Mouse (Mus musculus): ENCODE measurements around the gene Cd3g.
"Not testable (repeated sequence)": the region's sequence is repeated elsewhere in the genome, so short reads cannot be mapped to it uniquely, and the experiment has no call there.

The Cd3g gene

DNA sequence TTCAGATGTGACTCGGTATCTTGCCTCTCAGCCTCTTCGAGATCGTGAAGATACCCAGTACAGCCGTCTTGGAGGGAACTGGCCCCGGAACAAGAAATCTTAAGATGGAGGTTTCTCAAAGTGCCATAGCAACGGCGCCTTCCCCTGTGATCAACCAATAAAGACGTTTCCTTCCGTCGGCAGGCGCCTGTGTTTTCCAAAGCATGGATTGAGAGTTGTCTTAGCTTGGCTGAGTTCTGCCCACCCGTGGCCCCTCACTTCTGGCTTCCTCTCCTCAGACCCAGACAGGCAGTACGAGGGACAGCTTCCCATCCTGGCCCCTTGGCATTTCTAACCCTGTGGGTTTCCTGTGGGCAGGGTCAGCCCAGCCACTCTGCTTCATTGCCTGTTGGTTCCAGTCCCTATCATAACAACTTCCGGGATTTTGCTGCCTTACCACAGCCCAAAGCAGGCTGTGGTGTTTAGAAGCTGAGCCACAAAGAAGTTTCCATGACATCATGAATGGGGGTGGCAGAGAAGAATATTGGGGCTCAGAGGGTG lies 6.1 kb upstream of the Cd3g start:
- DNase-seq (ENCODE audit: extremely low spot score): no peak

GRCm38 (mm10) chr9:44985721-44986161 lies 5.5 kb upstream of the Cd3g start:
- DNase-seq (ENCODE audit: extremely low spot score): no peak

- DNase-seq (ENCODE audit: extremely low spot score): no peak
Observed at GRCm38 (mm10) chr9:44983001-44983400, 2.8 kb upstream of the Cd3g start.

- DNase-seq (ENCODE audit: extremely low spot score): no peak
Observed at GRCm38 (mm10) chr9:44982531-44982930, 2.3 kb upstream of the Cd3g start.

GRCm38 (mm10) chr9:44982081-44982480 lies 1.9 kb upstream of the Cd3g start:
- no peak for DNase-seq (ENCODE audit: extremely low spot score)

DNA sequence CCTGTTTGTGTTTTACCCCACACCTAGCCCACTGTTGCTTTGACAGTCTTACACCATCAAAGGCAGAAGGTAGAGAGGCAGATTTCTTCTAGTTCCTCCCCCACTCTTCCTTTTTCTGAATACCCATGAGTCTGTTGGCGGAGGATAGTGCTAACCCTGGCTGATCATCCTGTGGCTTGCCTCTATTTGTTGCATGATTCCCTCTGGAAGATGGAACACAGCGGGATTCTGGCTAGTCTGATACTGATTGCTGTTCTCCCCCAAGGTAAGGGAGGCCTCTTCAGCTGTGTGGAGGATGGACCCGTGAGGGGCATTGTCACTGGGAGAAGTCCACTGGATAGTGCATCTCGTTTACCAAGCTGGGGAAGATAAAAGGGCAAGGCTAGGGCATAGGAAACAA lies 1.4 kb upstream of the Cd3g start, which contains the start of gene Cd3d:
TSS of gene Cd3d (plus strand) at position 111 of the 400 bp plus-strand sequence.
- DNase-seq (ENCODE audit: extremely low spot score): no peak

GRCm38 (mm10) chr9:44981104-44981503 lies 873 bp upstream of the Cd3g start:
- DNase-seq (ENCODE audit: extremely low spot score): no peak

- no peak for DNase-seq (ENCODE audit: extremely low spot score)
Observed at GRCm38 (mm10) chr9:44979806-44980205, 425 bp downstream of the Cd3g start.

DNA sequence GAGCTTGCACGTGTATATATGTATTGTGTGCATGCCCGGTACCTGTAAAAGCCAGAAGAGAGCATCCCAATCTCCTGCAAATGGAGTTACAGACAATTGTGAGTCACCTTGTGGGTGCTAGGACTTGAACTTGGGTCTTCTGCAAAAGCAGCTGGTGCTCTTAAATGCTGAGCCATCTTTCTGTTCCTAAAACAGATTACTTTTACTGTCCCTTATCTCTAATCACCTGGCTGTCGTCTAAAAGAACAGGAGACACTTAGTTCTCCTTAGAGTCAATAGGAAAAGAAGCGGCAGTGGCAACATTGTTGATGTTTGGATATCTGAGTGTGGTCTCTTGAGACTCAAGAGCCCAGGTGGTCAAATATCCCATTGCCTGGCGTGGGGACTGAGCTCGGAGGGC lies 2.4 kb downstream of the Cd3g start:
- DNase-seq (ENCODE audit: extremely low spot score): no peak

- no peak for DNase-seq (ENCODE audit: extremely low spot score)
Observed at GRCm38 (mm10) chr9:44969450-44969849, 10.8 kb downstream of the Cd3g start.

GRCm38 (mm10) chr9:44967763-44968162 lies 12.5 kb downstream of the Cd3g start:
- not testable (repeated sequence) for DNase-seq (ENCODE audit: extremely low spot score)

DNA sequence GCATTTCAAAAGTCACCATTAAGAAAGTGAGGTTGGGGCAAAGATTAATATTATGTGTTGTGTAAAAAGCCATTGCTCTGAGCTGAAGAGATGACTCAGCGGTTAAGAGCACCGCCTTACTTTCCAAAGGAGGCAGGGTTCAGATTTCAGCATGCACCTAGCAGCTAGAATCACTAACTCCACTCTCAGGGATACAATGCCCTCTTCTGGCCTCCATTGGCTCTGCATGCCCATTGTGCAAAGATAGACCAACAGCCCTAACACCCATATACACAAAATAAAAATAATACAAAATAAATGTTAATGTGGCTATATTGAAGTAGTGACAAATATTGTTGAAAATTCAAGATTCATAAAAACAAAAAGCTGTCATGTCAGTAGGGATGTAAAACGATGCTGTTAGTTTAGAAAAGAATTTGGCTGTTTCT lies 13.4 kb downstream of the Cd3g start:
- DNase-seq (ENCODE audit: extremely low spot score): peak; percentile 69

GRCm38 (mm10) chr9:44965833-44966466 lies 14.3 kb downstream of the Cd3g start:
- no peak for DNase-seq (ENCODE audit: extremely low spot score)

DNA sequence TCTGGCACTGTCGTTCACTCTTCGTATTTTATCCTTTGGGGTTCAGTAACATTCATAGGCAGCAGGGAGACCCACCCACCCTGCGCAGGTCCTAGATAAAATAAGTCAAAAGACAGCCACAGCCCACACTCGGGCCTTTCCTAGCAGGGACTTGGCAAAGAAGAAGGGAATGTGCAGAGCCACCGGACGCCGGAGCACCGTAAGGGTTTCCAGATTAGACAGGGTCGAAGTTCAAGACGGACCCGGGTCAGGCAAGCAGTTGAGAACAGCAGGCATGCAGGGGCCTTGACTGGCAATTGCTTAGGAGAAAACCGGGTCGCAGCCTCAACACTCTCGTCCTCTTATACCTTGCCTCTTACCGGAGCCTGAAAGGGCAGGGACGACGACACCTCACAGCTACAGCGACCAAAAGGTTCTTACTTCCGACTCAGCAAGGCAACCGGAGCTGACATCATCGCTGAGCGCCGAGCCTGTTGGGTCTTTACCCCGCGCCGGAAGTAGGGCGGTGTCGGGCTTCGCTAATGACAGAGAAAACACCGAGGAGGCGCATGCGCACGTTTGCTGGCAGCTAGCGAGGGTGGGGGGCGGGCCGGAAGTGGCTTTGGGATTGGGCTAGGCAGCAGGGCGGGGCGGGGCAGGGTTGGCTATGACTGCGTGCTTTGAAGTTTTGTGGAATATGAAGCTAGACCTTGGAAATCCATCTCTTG lies 15.0 kb downstream of the Cd3g start, which contains the start of gene Ube4a:
TSS of gene Ube4a (minus strand) at position 475 of the 707 bp plus-strand sequence.
- peak; percentile 100 for DNase-seq (ENCODE audit: extremely low spot score)

DNA sequence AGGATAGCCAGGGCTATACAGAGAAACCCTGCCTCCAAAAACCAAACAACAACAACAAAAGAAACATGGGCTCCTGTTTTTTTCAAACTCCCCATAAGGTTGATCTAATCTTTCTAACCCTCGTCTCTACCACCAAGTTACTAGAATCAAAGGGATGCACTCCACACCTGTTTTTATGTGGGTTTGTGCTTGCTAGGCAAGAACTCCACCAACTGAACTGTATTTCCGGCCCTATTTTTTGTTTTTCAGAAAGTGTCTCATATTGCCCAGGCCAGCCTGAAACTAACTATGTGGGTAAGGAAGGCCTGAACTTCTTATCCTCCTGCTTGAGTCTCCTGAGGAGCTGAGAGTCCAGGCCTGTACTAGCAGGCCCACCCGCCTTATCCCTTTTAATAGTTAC lies 25.8 kb downstream of the Cd3g start:
- no peak for DNase-seq (ENCODE audit: extremely low spot score)

DNA sequence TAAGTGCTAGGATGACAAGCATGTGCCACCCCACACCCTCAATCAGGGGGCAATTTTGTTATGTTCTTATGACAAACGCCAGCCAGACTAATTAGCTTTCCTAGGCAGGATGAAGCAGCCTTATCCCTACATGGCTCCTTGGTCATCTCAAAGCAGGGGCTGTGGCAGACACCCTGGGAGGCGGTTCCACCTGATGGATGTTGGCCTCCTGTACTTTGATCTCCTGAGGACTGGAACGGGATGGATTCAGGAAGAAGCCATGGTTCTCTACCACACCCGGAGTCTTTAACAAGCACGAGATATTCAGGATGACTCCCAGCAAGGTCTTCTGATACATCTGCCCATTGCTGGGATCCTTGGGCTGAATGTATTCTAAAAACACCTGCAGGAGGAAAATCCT lies 32.4 kb downstream of the Cd3g start:
- no peak for DNase-seq (ENCODE audit: extremely low spot score)

GRCm38 (mm10) chr9:44946185-44946695 lies 34.0 kb downstream of the Cd3g start:
- DNase-seq (ENCODE audit: extremely low spot score): no peak

GRCm38 (mm10) chr9:44942421-44942820 lies 37.8 kb downstream of the Cd3g start:
- DNase-seq (ENCODE audit: extremely low spot score): no peak

GRCm38 (mm10) chr9:44941756-44942155 lies 38.5 kb downstream of the Cd3g start:
- DNase-seq (ENCODE audit: extremely low spot score): no peak

- no peak for DNase-seq (ENCODE audit: extremely low spot score)
Observed at GRCm38 (mm10) chr9:44921543-44921942, 58.7 kb downstream of the Cd3g start.

GRCm38 (mm10) chr9:44921123-44921468 lies 59.1 kb downstream of the Cd3g start:
- DNase-seq (ENCODE audit: extremely low spot score): no peak

DNA sequence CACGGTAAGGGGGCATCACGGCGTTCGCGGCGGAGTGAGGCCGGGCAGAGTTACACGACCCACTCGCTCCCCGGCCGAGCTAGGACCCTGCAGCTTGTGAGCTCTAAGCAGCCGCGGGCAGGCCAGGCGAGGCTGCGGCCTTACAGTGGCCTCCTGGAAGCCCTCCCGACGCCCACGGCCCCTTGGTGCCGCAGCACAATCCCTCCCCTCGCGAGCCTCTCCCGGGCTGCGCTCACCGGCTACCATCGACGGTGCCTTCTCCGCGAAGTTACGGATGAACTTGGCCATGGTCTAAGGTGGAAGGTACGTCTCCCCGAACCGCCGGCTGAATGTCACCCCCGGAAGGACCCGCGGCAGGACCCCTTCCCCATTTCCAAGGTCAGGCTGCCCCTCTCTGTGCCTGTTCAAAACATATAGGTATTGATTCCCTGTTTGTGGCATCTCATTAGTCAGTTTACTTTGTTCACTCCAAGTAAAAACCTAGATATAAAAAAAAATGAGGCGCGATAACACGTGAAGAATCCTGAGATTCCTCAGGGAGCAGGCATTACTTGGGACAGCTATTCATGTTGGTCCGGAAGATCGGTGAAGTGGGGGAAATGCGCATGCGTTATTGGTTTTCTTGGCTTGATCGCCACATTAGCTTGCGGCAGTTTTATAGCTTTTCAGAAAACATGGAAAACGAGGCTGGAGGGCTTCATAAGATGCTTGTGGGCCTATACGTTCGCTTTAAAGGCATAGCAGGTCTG lies 59.7 kb downstream of the Cd3g start, which contains the start of gene Atp5l:
TSS of gene Atp5l (minus strand) at position 369 of the 749 bp plus-strand sequence.
- DNase-seq (ENCODE audit: extremely low spot score): peak; percentile 93

Data from embryo, embryonic 9.5 days (tissue).